Mouse (Mus musculus): ENCODE measurements around the gene Dzip1.
A peak's percentile ranks its signal among the peaks of the same experiment; 100 is the strongest.

Gene Dzip1

GRCm38 (mm10) chr14:118922251-118922650, 3.0 kb downstream of the Dzip1 start:
- DNase-seq (ENCODE audit: low spot score): no peak

GRCm38 (mm10) chr14:118920654-118921053, 4.6 kb downstream of the Dzip1 start:
- DNase-seq (ENCODE audit: low spot score): no peak

GRCm38 (mm10) chr14:118919025-118919424, 6.2 kb downstream of the Dzip1 start:
- DNase-seq (ENCODE audit: low spot score): no peak

GRCm38 (mm10) chr14:118913651-118914050, 11.6 kb downstream of the Dzip1 start:
- DNase-seq (ENCODE audit: low spot score): no peak

- DNase-seq (ENCODE audit: low spot score): no peak
Observed at GRCm38 (mm10) chr14:118911521-118911920, 13.7 kb downstream of the Dzip1 start.

GRCm38 (mm10) chr14:118910332-118911222, 14.7 kb downstream of the Dzip1 start:
- DNase-seq (ENCODE audit: low spot score): no peak

- DNase-seq (ENCODE audit: low spot score): no peak
Observed at GRCm38 (mm10) chr14:118909872-118910271, 15.4 kb downstream of the Dzip1 start.

- no peak for DNase-seq (ENCODE audit: low spot score)
Observed at GRCm38 (mm10) chr14:118907592-118907991, 17.7 kb downstream of the Dzip1 start.

GRCm38 (mm10) chr14:118903867-118904562, 21.2 kb downstream of the Dzip1 start:
- no peak for DNase-seq (ENCODE audit: low spot score)

GRCm38 (mm10) chr14:118903397-118903796, 21.9 kb downstream of the Dzip1 start:
- DNase-seq (ENCODE audit: low spot score): no peak

- no peak for DNase-seq (ENCODE audit: low spot score)
Observed at GRCm38 (mm10) chr14:118900911-118901310, 24.3 kb downstream of the Dzip1 start.

GRCm38 (mm10) chr14:118899940-118900339, 25.3 kb downstream of the Dzip1 start:
- no peak for DNase-seq (ENCODE audit: low spot score)

- DNase-seq (ENCODE audit: low spot score): no peak
Observed at GRCm38 (mm10) chr14:118895655-118896054, 29.6 kb downstream of the Dzip1 start.

- no peak for DNase-seq (ENCODE audit: low spot score)
Observed at GRCm38 (mm10) chr14:118895228-118895627, 30.0 kb downstream of the Dzip1 start.

GRCm38 (mm10) chr14:118890101-118890500, 35.2 kb downstream of the Dzip1 start:
- DNase-seq (ENCODE audit: low spot score): peak; percentile 49

- no peak for DNase-seq (ENCODE audit: low spot score)
Observed at GRCm38 (mm10) chr14:118884250-118884556, 41.1 kb downstream of the Dzip1 start.

- no peak for DNase-seq (ENCODE audit: low spot score)
Observed at GRCm38 (mm10) chr14:118883344-118884249, 41.7 kb downstream of the Dzip1 start.

GRCm38 (mm10) chr14:118880696-118881095, 44.6 kb downstream of the Dzip1 start:
- DNase-seq (ENCODE audit: low spot score): no peak

GRCm38 (mm10) chr14:118878346-118878910, 46.8 kb downstream of the Dzip1 start:
- no peak for DNase-seq (ENCODE audit: low spot score)

GRCm38 (mm10) chr14:118874786-118875415, 50.4 kb downstream of the Dzip1 start:
- DNase-seq (ENCODE audit: low spot score): no peak

GRCm38 (mm10) chr14:118874126-118874525, 51.1 kb downstream of the Dzip1 start:
- no peak for DNase-seq (ENCODE audit: low spot score)
